Mouse (Mus musculus): ENCODE results near the gene Fam196b. TPM values are rescaled to one million over a fixed set of nuclear protein-coding genes. Genes with fewer than 3 reads are reported as not detected.

Gene Fam196b
- total RNA-seq (2012; rRNA removed), result 0.36 and 0.42 TPM in 2 replicates

GRCm38 (mm10) chr11:34314534-34315379 is at the start of gene Fam196b:
Fam196b (plus strand) TSS chr11:34314822.
- TF ChIP-seq HCFC1 (IDR thresholded peaks at IDR 0.05; ENCODE audit: borderline replicate concordance, insufficient read depth, low read length) (no peak), ZNF384 (IDR thresholded peaks at IDR 0.05; ENCODE audit: low read depth, low read length) (peak; percentile 32; the same call in 1 of the 2 replicates)
- Histone ChIP-seq H3K4me3 (ENCODE audit: insufficient read depth in 1 of 2, low read depth in 1 of 2, low read length in 2 of 2, poor library complexity in 1 of 2, severe bottlenecking in 1 of 2) (peak within 1 kb of the TSS; percentile 19 to 60; a peak in 3 of 4 replicates), H3K36me3 (ENCODE audit: control insufficient read depth, insufficient read depth, low read length, poor library complexity, severe bottlenecking) (no peaks in the 10 kb centered on the region), H3K9ac (ENCODE audit: insufficient read depth, low read depth, low read length, poor library complexity, severe bottlenecking) (no peak within 1 kb of the TSS), H3K27ac (ENCODE audit: insufficient read depth, low read depth, low read length, poor library complexity, severe bottlenecking) (no peak within 1 kb of the TSS; the same call in 1 of the 2 replicates), H3K4me1 (ENCODE audit: control insufficient read depth in 2 of 2, insufficient read depth in 2 of 2, low read length in 2 of 2, poor library complexity in 1 of 2) (peaks cover 0 to 24% of the 10 kb centered on the region in 2 experiments; a peak in 2 of 4 replicates), H3K9me3 (ENCODE audit: control insufficient read depth, insufficient read depth, low read depth, low read length) (no peaks in the 10 kb centered on the region)
- peak; percentile 57 for DNase-seq (ENCODE audit: low read depth, low spot score)
- in situ Hi-C loops (cut with MboI; ENCODE audit: low sequenced_read_pairs in 2 of 2, unreplicated experiment in 2 of 2), result no loop called here

GRCm38 (mm10) chr11:34272016-34272415 is 42.6 kb upstream of the Fam196b start:
- Histone ChIP-seq H3K4me1 (ENCODE audit: control insufficient read depth in 2 of 2, insufficient read depth in 2 of 2, low read length in 2 of 2, poor library complexity in 1 of 2) (peaks cover 0 to 2% of the 10 kb centered on the region in 2 experiments; a peak in 1 of 4 replicates), H3K9me3 (ENCODE audit: control insufficient read depth, insufficient read depth, low read depth, low read length) (no peaks in the 10 kb centered on the region), H3K9ac (ENCODE audit: insufficient read depth, low read depth, low read length, poor library complexity, severe bottlenecking) (no peak overlapping the region), H3K27ac (ENCODE audit: insufficient read depth, low read depth, low read length, poor library complexity, severe bottlenecking) (no peak overlapping the region), H3K36me3 (ENCODE audit: control insufficient read depth, insufficient read depth, low read length, poor library complexity, severe bottlenecking) (no peaks in the 10 kb centered on the region), H3K4me3 (ENCODE audit: insufficient read depth in 1 of 2, low read depth in 1 of 2, low read length in 2 of 2, poor library complexity in 1 of 2, severe bottlenecking in 1 of 2) (no peak overlapping the region)
- in situ Hi-C loops (cut with MboI; ENCODE audit: low sequenced_read_pairs in 2 of 2, unreplicated experiment in 2 of 2), result no loop called here
- TF ChIP-seq MAFK (IDR thresholded peaks at IDR 0.05; ENCODE audit: insufficient read depth, low read depth, low read length), result no peak
- TF ChIP-seq CHD2 (IDR thresholded peaks at IDR 0.05; ENCODE audit: low read depth, low read length), result no peak
- no peak for TF ChIP-seq ZC3H11A (IDR thresholded peaks at IDR 0.05; ENCODE audit: borderline replicate concordance, low read depth, low read length)
- no peak for TF ChIP-seq ZNF384 (IDR thresholded peaks at IDR 0.05; ENCODE audit: low read depth, low read length)
- no peak for TF ChIP-seq HCFC1 (IDR thresholded peaks at IDR 0.05; ENCODE audit: borderline replicate concordance, insufficient read depth, low read length)
- no peak for DNase-seq (ENCODE audit: low read depth, low spot score)

- no peak for TF ChIP-seq MAFK (IDR thresholded peaks at IDR 0.05; ENCODE audit: insufficient read depth, low read depth, low read length)
- TF ChIP-seq ZC3H11A (IDR thresholded peaks at IDR 0.05; ENCODE audit: borderline replicate concordance, low read depth, low read length), result 0 out of 2 replicates have a peak, but pooled peaks have one; percentile 2
- in situ Hi-C loops (cut with MboI; ENCODE audit: low sequenced_read_pairs in 2 of 2, unreplicated experiment in 2 of 2), result no loop called here
- H3K4me3 ChIP-seq (ENCODE audit: insufficient read depth in 1 of 2, low read depth in 1 of 2, low read length in 2 of 2, poor library complexity in 1 of 2, severe bottlenecking in 1 of 2), result no peak overlapping the region
- no peaks in the 10 kb centered on the region for H3K9me3 ChIP-seq (ENCODE audit: control insufficient read depth, insufficient read depth, low read depth, low read length)
- DNase-seq (ENCODE audit: low read depth, low spot score), result no peak
- H3K9ac ChIP-seq (ENCODE audit: insufficient read depth, low read depth, low read length, poor library complexity, severe bottlenecking), result no peak overlapping the region
- no peaks in the 10 kb centered on the region for H3K36me3 ChIP-seq (ENCODE audit: control insufficient read depth, insufficient read depth, low read length, poor library complexity, severe bottlenecking)
- no peak overlapping the region for H3K27ac ChIP-seq (ENCODE audit: insufficient read depth, low read depth, low read length, poor library complexity, severe bottlenecking)
- peaks cover 0 to 2% of the 10 kb centered on the region in 2 experiments; a peak in 1 of 4 replicates for H3K4me1 ChIP-seq (ENCODE audit: control insufficient read depth in 2 of 2, insufficient read depth in 2 of 2, low read length in 2 of 2, poor library complexity in 1 of 2)
Measured at GRCm38 (mm10) chr11:34275941-34276340, 38.7 kb upstream of the Fam196b start.

- Histone ChIP-seq H3K36me3 (ENCODE audit: control insufficient read depth, insufficient read depth, low read length, poor library complexity, severe bottlenecking) (no peaks in the 10 kb centered on the region), H3K4me3 (ENCODE audit: insufficient read depth in 1 of 2, low read depth in 1 of 2, low read length in 2 of 2, poor library complexity in 1 of 2, severe bottlenecking in 1 of 2) (no peak overlapping the region), H3K27ac (ENCODE audit: insufficient read depth, low read depth, low read length, poor library complexity, severe bottlenecking) (no peak overlapping the region), H3K9me3 (ENCODE audit: control insufficient read depth, insufficient read depth, low read depth, low read length) (no peaks in the 10 kb centered on the region), H3K9ac (ENCODE audit: insufficient read depth, low read depth, low read length, poor library complexity, severe bottlenecking) (no peak overlapping the region), H3K4me1 (ENCODE audit: control insufficient read depth in 2 of 2, insufficient read depth in 2 of 2, low read length in 2 of 2, poor library complexity in 1 of 2) (peaks cover 0 to 2% of the 10 kb centered on the region in 2 experiments; a peak in 1 of 4 replicates)
- no peak for DNase-seq (ENCODE audit: low read depth, low spot score)
- TF ChIP-seq MAFK (IDR thresholded peaks at IDR 0.05; ENCODE audit: insufficient read depth, low read depth, low read length), result no peak
- no peak for TF ChIP-seq ZC3H11A (IDR thresholded peaks at IDR 0.05; ENCODE audit: borderline replicate concordance, low read depth, low read length)
- TF ChIP-seq ZNF384 (IDR thresholded peaks at IDR 0.05; ENCODE audit: low read depth, low read length), result no peak
- no peak for TF ChIP-seq CHD2 (IDR thresholded peaks at IDR 0.05; ENCODE audit: low read depth, low read length)
- TF ChIP-seq HCFC1 (IDR thresholded peaks at IDR 0.05; ENCODE audit: borderline replicate concordance, insufficient read depth, low read length), result no peak
- in situ Hi-C loops (cut with MboI; ENCODE audit: low sequenced_read_pairs in 2 of 2, unreplicated experiment in 2 of 2), result no loop called here
Measured at GRCm38 (mm10) chr11:34276363-34277046, 38.1 kb upstream of the Fam196b start.

Measured in ES-E14 (cell line).